Mouse (Mus musculus) MEL (cell line): Measurements from ENCODE around the gene Mier2.

Experiments
- CTCF ChIP-seq, 3 experiments: IDR thresholded peaks in 2 of 3; conservative IDR thresholded peaks in 1 of 3; 2 replicates each; pipeline ENCODE4 v1.5.1; 2011 to 2012; ENCODE audit warnings: low read length in 3 of 3, low read depth in 2 of 3, mild to moderate bottlenecking in 2 of 3, improper control_type of control experiment in 1 of 3, inconsistent platforms in 1 of 3, mixed read lengths in 1 of 3, moderate library complexity in 1 of 3; ENCODE audit not compliant: control insufficient read depth in 1 of 3, insufficient read depth in 1 of 3, poor library complexity in 1 of 3, severe bottlenecking in 1 of 3
- EP300 ChIP-seq, 2 experiments: IDR thresholded peaks; 2 replicates each; pipeline ENCODE4 v1.6.1; 2011; ENCODE audit warnings: improper control_type of control experiment in 2 of 2, low read length in 2 of 2, low read depth in 1 of 2, mild to moderate bottlenecking in 1 of 2
- GATA1 ChIP-seq: IDR thresholded peaks from 2 replicates; pipeline ENCODE4 v1.6.1; 2011; ENCODE audit warnings: low read depth, low read length, improper control_type of control experiment
- JUND ChIP-seq: IDR thresholded peaks from 2 replicates; pipeline ENCODE4 v1.6.1; 2011; ENCODE audit warnings: low read depth, mild to moderate bottlenecking, improper control_type of control experiment, low read length
- MAFK ChIP-seq: IDR thresholded peaks from 2 replicates; pipeline ENCODE4 v1.6.1; 2011; ENCODE audit warnings: low read depth, mild to moderate bottlenecking, low read length, improper control_type of control experiment, borderline replicate concordance
- MEF2A ChIP-seq: IDR thresholded peaks from 2 replicates; pipeline ENCODE4 v1.6.1; 2014; ENCODE audit warnings: low read depth, mild to moderate bottlenecking, inconsistent platforms, low read length, improper control_type of control experiment; ENCODE audit not compliant: poor library complexity, insufficient replicate concordance, severe bottlenecking; ENCODE audit errors: extremely low read depth
- MYC ChIP-seq: IDR thresholded peaks from 2 replicates; pipeline ENCODE4 v1.6.1; 2011; ENCODE audit warnings: low read depth, mild to moderate bottlenecking, low read length, improper control_type of control experiment, moderate library complexity
- POLR2A ChIP-seq, 2 experiments: IDR thresholded peaks; 2 replicates each; pipeline ENCODE4 v1.6.1; 2011 to 2012; ENCODE audit warnings: low read length in 2 of 2, mild to moderate bottlenecking in 2 of 2, control low read depth in 1 of 2, improper control_type of control experiment in 1 of 2, low read depth in 1 of 2, moderate library complexity in 1 of 2; ENCODE audit not compliant: control insufficient read depth in 1 of 2, insufficient read depth in 1 of 2, poor library complexity in 1 of 2
- RAD21 ChIP-seq: IDR thresholded peaks from 2 replicates; pipeline ENCODE4 v1.6.1; 2011; ENCODE audit warnings: mild to moderate bottlenecking, low read depth, low read length, improper control_type of control experiment
- ZKSCAN1 ChIP-seq: IDR thresholded peaks from 2 replicates; pipeline ENCODE4 v1.6.1; 2012; ENCODE audit warnings: low read depth, mild to moderate bottlenecking, inconsistent platforms, low read length, improper control_type of control experiment, moderate library complexity

DNA sequence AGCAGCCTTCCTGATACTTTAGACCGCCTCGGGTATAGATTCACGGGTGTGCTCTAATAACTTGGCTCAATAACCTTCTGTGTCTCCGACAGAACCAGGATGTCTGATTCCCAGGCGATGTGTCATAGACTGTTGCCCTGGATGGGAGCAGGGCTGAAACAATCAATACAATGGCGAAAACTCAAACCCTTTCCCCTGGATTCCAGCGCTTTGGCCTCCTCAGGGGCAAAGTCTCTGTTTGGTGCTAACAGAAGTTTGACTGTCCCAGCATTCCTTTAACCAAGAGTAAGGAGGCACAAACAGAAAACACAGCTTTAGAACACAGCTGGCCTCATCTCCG lies 40.6 kb upstream of the Mier2 start:
- TF ChIP-seq CTCF (IDR thresholded peaks at IDR 0.05 in 2 of 3, conservative IDR thresholded peaks at IDR 0.05 in 1 of 3; ENCODE audit: control insufficient read depth in 1 of 3, insufficient read depth in 1 of 3, low read depth in 2 of 3, low read length in 3 of 3, poor library complexity in 1 of 3, severe bottlenecking in 1 of 3) (no peak), ZKSCAN1 (no peak), MYC (no peak), POLR2A (IDR thresholded peaks at IDR 0.05; ENCODE audit: control insufficient read depth in 1 of 2, insufficient read depth in 1 of 2, low read depth in 1 of 2, low read length in 2 of 2, poor library complexity in 1 of 2) (no peak), RAD21 (no peak), JUND (no peak), GATA1 (no peak), MEF2A (no peak), MAFK (no peak), EP300 (IDR thresholded peaks at IDR 0.05; ENCODE audit: low read depth in 1 of 2, low read length in 2 of 2) (no peak)
